Mouse (Mus musculus) lung, embryonic 15.5 days (tissue): Measurements from ENCODE around the gene Csnk2a2. TPM values are rescaled to one million over a fixed set of nuclear protein-coding genes. Genes with fewer than 3 reads are reported as not detected.
A peak's percentile ranks its signal among the peaks of the same experiment; 100 is the strongest.

Experiments
- ATAC-seq: fragments of 200-750 bp; cut with Nextera tagmentation; 2 replicates; pipeline ENCODE4 v1.8.0; 2017; ENCODE audit warnings: moderate number of reproducible peaks, borderline replicate concordance; ENCODE audit not compliant: low FRiP score, low TSS enrichment; ENCODE audit errors: extremely low read depth
- H3K27ac ChIP-seq: fragments of 300-500 bp; sonication (generic); 2 replicates; pipeline ENCODE4 v1.5.1; 2015; ENCODE audit warnings: moderate library complexity, mild to moderate bottlenecking, inconsistent platforms
- H3K27me3 ChIP-seq: fragments of 300-500 bp; sonication (generic); 2 replicates; pipeline ENCODE4 v1.6.1; 2015; ENCODE audit warnings: inconsistent platforms
- H3K36me3 ChIP-seq: fragments of 300-500 bp; sonication (generic); 2 replicates; pipeline ENCODE4 v1.6.1; 2015; ENCODE audit warnings: inconsistent platforms
- H3K4me1 ChIP-seq: fragments of 300-500 bp; sonication (generic); 2 replicates; pipeline ENCODE4 v1.6.1; 2015; ENCODE audit warnings: inconsistent platforms
- H3K4me2 ChIP-seq: fragments of 300-500 bp; sonication (generic); 2 replicates; pipeline ENCODE4 v1.6.1; 2015; ENCODE audit warnings: inconsistent platforms, mild to moderate bottlenecking, moderate library complexity
- H3K4me3 ChIP-seq: fragments of 300-500 bp; sonication (generic); 2 replicates; pipeline ENCODE4 v1.5.1; 2015; ENCODE audit warnings: mild to moderate bottlenecking, inconsistent platforms
- H3K9ac ChIP-seq: fragments of 300-500 bp; sonication (generic); 2 replicates; pipeline ENCODE4 v1.6.1; 2015; ENCODE audit warnings: inconsistent platforms
- H3K9me3 ChIP-seq: fragments of 300-500 bp; sonication (generic); 2 replicates; pipeline ENCODE4 v1.6.1; 2016; ENCODE audit warnings: inconsistent platforms
- WGBS: fragments of 180-500 bp; shearing (Covaris S2); methylation state at CpG from one replicate; pipeline ENCODE4 v1.1.7; 2015; 5-methylcytosine and 5-hydroxymethylcytosine counted together
- polyA plus RNA-seq: library from polyadenylated mRNA; unstranded; fragments of >200 nt; fragmentation: Nextera tagmentation; extraction: Ambion mirVana; gene quantifications from 2 replicates; pipeline ENCODE4 v1.2.1, GENCODE M21; 2015

Gene Csnk2a2
- 9.6 and 11.3 TPM in 2 replicates for polyA plus RNA-seq

- H3K27ac ChIP-seq: no peak within 1 kb of the TSS
- H3K4me3 ChIP-seq: peak within 1 kb of the TSS; percentile 83
- ATAC-seq: no peak
- H3K36me3 ChIP-seq: peaks cover 4% of the 10 kb centered on the region; the same call in 1 of the 2 replicates
- H3K4me1 ChIP-seq: peaks cover 19% of the 10 kb centered on the region
- WGBS: 69% methylated on average over 5 of the region's 5 CpGs
- H3K9me3 ChIP-seq: no peaks in the 10 kb centered on the region
- peak within 1 kb of the TSS; percentile 70 for H3K4me2 ChIP-seq
- H3K27me3 ChIP-seq: no peaks in the 10 kb centered on the region
- H3K9ac ChIP-seq: peak within 1 kb of the TSS; percentile 94
Observed at GRCm38 (mm10) chr8:95490006-95490405, at the start of gene Csnk2a2. Gene Csnk2a2, minus strand, starts transcription at chr8:95490039.

GRCm38 (mm10) chr8:95539487-95539886, 49.6 kb upstream of the Csnk2a2 start:
- H3K4me3 ChIP-seq: no peak overlapping the region
- H3K4me2 ChIP-seq: no peak overlapping the region
- no peak for ATAC-seq
- H3K4me1 ChIP-seq: no peaks in the 10 kb centered on the region
- no peak overlapping the region for H3K27ac ChIP-seq
- 70% methylated on average over 5 of the region's 5 CpGs for WGBS
- H3K27me3 ChIP-seq: no peaks in the 10 kb centered on the region
- no peaks in the 10 kb centered on the region for H3K36me3 ChIP-seq
- no peak overlapping the region for H3K9ac ChIP-seq
- no peaks in the 10 kb centered on the region for H3K9me3 ChIP-seq

- no peaks in the 10 kb centered on the region for H3K9me3 ChIP-seq
- 6% methylated on average over 33 of the region's 33 CpGs for WGBS
- H3K36me3 ChIP-seq: no peaks in the 10 kb centered on the region
- ATAC-seq: peak; percentile 78
- no peak within 1 kb of the TSS for H3K27ac ChIP-seq
- H3K27me3 ChIP-seq: no peaks in the 10 kb centered on the region
- peaks cover 5% of the 10 kb centered on the region; the same call in 1 of the 2 replicates for H3K4me1 ChIP-seq
- H3K9ac ChIP-seq: 0 out of 2 replicates have a peak within 1 kb of the TSS, but pooled peaks have one; percentile 3
- H3K4me2 ChIP-seq: peak within 1 kb of the TSS; percentile 81
- H3K4me3 ChIP-seq: peak within 1 kb of the TSS; percentile 40
Observed at GRCm38 (mm10) chr8:95533584-95534387, 43.9 kb upstream of the Csnk2a2 start, which contains the start of gene Ccdc113. Gene Ccdc113, plus strand, starts transcription at chr8:95534085.

GRCm38 (mm10) chr8:95532206-95532605, 42.4 kb upstream of the Csnk2a2 start:
- Histone ChIP-seq H3K36me3 (no peaks in the 10 kb centered on the region), H3K27ac (no peak overlapping the region), H3K9me3 (no peaks in the 10 kb centered on the region), H3K9ac (no peak overlapping the region), H3K4me1 (peaks cover 5% of the 10 kb centered on the region; the same call in 1 of the 2 replicates), H3K4me2 (no peak overlapping the region), H3K27me3 (no peaks in the 10 kb centered on the region), H3K4me3 (no peak overlapping the region)
- WGBS: 57% methylated on average over 4 of the region's 4 CpGs
- ATAC-seq: no peak

GRCm38 (mm10) chr8:95528750-95529310, 39.0 kb upstream of the Csnk2a2 start:
- 60% methylated on average over 9 of the region's 9 CpGs for WGBS
- no peaks in the 10 kb centered on the region for H3K36me3 ChIP-seq
- peaks cover 3% of the 10 kb centered on the region; the same call in 1 of the 2 replicates for H3K4me1 ChIP-seq
- H3K4me3 ChIP-seq: no peak overlapping the region
- no peak overlapping the region for H3K27ac ChIP-seq
- H3K27me3 ChIP-seq: no peaks in the 10 kb centered on the region
- no peaks in the 10 kb centered on the region for H3K9me3 ChIP-seq
- no peak for ATAC-seq
- no peak overlapping the region for H3K4me2 ChIP-seq
- no peak overlapping the region for H3K9ac ChIP-seq

GRCm38 (mm10) chr8:95528194-95528593, 38.4 kb upstream of the Csnk2a2 start:
- Histone ChIP-seq H3K4me3 (no peak overlapping the region), H3K27me3 (no peaks in the 10 kb centered on the region), H3K9ac (no peak overlapping the region), H3K27ac (no peak overlapping the region), H3K36me3 (no peaks in the 10 kb centered on the region), H3K4me2 (no peak overlapping the region), H3K9me3 (no peaks in the 10 kb centered on the region), H3K4me1 (no peaks in the 10 kb centered on the region)
- WGBS: 91% methylated on average over 10 of the region's 10 CpGs
- no peak for ATAC-seq

- Histone ChIP-seq H3K4me2 (no peak overlapping the region), H3K9me3 (no peaks in the 10 kb centered on the region), H3K36me3 (no peaks in the 10 kb centered on the region), H3K4me3 (no peak overlapping the region), H3K27ac (no peak overlapping the region), H3K9ac (no peak overlapping the region), H3K4me1 (no peaks in the 10 kb centered on the region), H3K27me3 (no peaks in the 10 kb centered on the region)
- ATAC-seq: no peak
- WGBS: 78% methylated on average over 4 of the region's 4 CpGs
Observed at GRCm38 (mm10) chr8:95523991-95524390, 34.2 kb upstream of the Csnk2a2 start.

GRCm38 (mm10) chr8:95516928-95517327, 27.1 kb upstream of the Csnk2a2 start:
- no peak overlapping the region for H3K4me2 ChIP-seq
- H3K27me3 ChIP-seq: no peaks in the 10 kb centered on the region
- WGBS: 83% methylated on average over 6 of the region's 6 CpGs
- no peak overlapping the region for H3K9ac ChIP-seq
- no peak overlapping the region for H3K27ac ChIP-seq
- H3K36me3 ChIP-seq: no peaks in the 10 kb centered on the region
- no peaks in the 10 kb centered on the region for H3K4me1 ChIP-seq
- H3K4me3 ChIP-seq: no peak overlapping the region
- no peak for ATAC-seq
- no peaks in the 10 kb centered on the region for H3K9me3 ChIP-seq

- Histone ChIP-seq H3K27me3 (no peaks in the 10 kb centered on the region), H3K36me3 (no peaks in the 10 kb centered on the region), H3K27ac (no peak overlapping the region), H3K4me2 (no peak overlapping the region), H3K9ac (no peak overlapping the region), H3K9me3 (no peaks in the 10 kb centered on the region), H3K4me1 (no peaks in the 10 kb centered on the region), H3K4me3 (no peak overlapping the region)
- no peak for ATAC-seq
- WGBS: 67% methylated on average over 4 of the region's 4 CpGs
Observed at GRCm38 (mm10) chr8:95513219-95513618, 23.4 kb upstream of the Csnk2a2 start.

GRCm38 (mm10) chr8:95512257-95512656, 22.4 kb upstream of the Csnk2a2 start:
- no peaks in the 10 kb centered on the region for H3K36me3 ChIP-seq
- H3K27ac ChIP-seq: no peak overlapping the region
- H3K4me1 ChIP-seq: no peaks in the 10 kb centered on the region
- H3K4me2 ChIP-seq: no peak overlapping the region
- no peaks in the 10 kb centered on the region for H3K27me3 ChIP-seq
- no peak overlapping the region for H3K9ac ChIP-seq
- ATAC-seq: no peak
- WGBS: 48% methylated on average over 4 of the region's 4 CpGs
- H3K9me3 ChIP-seq: no peaks in the 10 kb centered on the region
- no peak overlapping the region for H3K4me3 ChIP-seq

GRCm38 (mm10) chr8:95506245-95506644, 16.4 kb upstream of the Csnk2a2 start:
- no peaks in the 10 kb centered on the region for H3K36me3 ChIP-seq
- no peak overlapping the region for H3K9ac ChIP-seq
- 68% methylated on average over 5 of the region's 5 CpGs for WGBS
- H3K27ac ChIP-seq: no peak overlapping the region
- no peak overlapping the region for H3K4me2 ChIP-seq
- H3K27me3 ChIP-seq: no peaks in the 10 kb centered on the region
- no peak for ATAC-seq
- H3K4me1 ChIP-seq: no peaks in the 10 kb centered on the region
- no peaks in the 10 kb centered on the region for H3K9me3 ChIP-seq
- H3K4me3 ChIP-seq: no peak overlapping the region

- H3K9me3 ChIP-seq: no peaks in the 10 kb centered on the region
- no peak overlapping the region for H3K9ac ChIP-seq
- ATAC-seq: no peak
- no peak overlapping the region for H3K4me2 ChIP-seq
- no peak overlapping the region for H3K27ac ChIP-seq
- no peaks in the 10 kb centered on the region for H3K27me3 ChIP-seq
- H3K4me3 ChIP-seq: no peak overlapping the region
- no peaks in the 10 kb centered on the region for H3K36me3 ChIP-seq
- no peaks in the 10 kb centered on the region for H3K4me1 ChIP-seq
- 81% methylated on average over 3 of the region's 3 CpGs for WGBS
Observed at GRCm38 (mm10) chr8:95505606-95506005, 15.8 kb upstream of the Csnk2a2 start.
